Mouse (Mus musculus) adrenal gland, adult 2 months (tissue): ENCODE results near the gene Bri3. TPM values are rescaled to one million over a fixed set of nuclear protein-coding genes. Genes with fewer than 3 reads are reported as not detected.
"Not testable (repeated sequence)": the region's sequence is repeated elsewhere in the genome, so short reads cannot be mapped to it uniquely, and the experiment has no call there.

ENCODE experiments used
- DNase-seq: peaks from one replicate; pipeline ENCODE4 v3.0.0; 2021
- polyA plus RNA-seq: library from polyadenylated mRNA; depleted of rRNA; stranded (reverse); fragments of >200 nt; gene quantifications from 2 replicates; pipeline ENCODE4 v1.2.3, GENCODE M21; 2012
- total RNA-seq, 2 experiments: library from RNA; stranded (reverse); gene quantifications; 2 replicates each; pipeline ENCODE4 v1.2.3; 2021

Gene Bri3
- total and polyA plus RNA-seq, 3 experiments = 127 to 248 (median 127) TPM

DNA sequence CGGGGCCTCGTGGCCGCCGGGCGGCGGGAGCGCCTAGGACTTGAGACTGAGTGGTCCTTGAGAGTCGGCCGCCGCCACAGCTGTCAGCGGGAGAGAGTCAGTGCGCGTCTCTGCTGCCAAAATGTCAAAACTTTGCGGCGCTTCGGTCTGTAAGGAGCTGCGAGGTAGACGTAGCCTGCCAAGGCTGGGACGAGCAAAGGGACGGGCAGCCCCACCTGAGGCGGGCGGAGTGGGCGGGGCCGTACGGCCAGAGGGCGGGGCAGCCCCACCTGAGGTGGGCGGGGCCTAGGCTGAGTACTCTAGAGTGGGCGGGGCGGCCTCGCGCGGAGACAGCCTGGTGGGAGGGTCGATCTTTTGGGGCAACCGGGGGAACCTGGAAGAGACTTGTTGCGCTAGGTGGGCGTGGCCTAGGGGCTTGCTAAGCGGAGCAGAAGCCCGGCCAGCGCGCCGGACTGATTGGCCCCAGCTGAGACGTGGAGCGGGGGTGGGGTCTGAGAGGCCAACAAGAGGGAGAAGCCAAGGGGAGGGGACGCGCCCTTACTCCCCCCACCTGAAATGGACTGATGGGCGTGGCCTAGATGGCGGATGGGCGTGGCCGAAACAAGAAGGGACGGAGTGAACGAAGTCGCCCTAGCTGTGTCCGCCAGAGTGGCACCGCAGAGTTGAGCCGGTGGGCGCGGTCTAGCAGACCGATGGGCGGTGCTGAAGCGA lies 113.8 kb downstream of the Bri3 start, which contains the start of gene Baiap2l1:
Baiap2l1 (minus strand) TSS at position 232 of the 711 bp plus-strand sequence.
- DNase-seq = peak; percentile 96

DNA sequence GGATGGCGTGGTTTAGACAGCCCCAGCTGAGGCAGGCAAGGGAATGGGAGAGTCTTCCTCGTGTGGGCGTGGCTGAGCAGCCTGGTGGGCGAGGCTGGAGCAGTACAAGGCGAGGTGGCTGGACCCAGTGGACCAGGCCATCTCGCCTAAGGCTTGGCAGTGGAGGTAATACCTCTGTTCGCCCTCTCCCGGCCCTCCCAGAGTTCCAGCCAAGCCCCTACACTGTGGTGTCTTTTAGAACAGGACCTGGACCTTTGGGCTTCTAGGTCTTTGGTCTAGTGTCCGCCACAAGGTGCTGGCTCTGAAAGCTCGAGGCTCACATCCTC lies 114.3 kb downstream of the Bri3 start:
- DNase-seq = no peak

DNA sequence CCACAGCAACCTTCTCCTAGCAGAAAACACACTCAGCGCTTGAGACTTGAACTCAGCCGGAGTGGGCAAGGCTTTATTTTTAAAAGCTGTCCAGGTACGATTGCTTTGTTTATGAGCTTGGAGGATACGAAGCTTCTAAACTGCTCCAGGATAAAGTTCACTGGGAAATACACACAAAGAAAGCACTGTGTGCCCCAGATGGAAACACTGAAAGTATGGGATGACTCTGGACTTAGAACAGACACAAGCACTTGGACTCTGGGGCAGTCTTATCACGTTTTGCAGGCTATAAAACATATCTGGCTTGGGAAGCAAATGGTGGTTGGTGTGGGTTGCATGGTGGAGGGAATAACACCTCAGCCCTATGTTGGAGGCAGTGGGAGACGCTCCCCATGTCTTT lies 115.6 kb downstream of the Bri3 start:
- DNase-seq = no peak

DNA sequence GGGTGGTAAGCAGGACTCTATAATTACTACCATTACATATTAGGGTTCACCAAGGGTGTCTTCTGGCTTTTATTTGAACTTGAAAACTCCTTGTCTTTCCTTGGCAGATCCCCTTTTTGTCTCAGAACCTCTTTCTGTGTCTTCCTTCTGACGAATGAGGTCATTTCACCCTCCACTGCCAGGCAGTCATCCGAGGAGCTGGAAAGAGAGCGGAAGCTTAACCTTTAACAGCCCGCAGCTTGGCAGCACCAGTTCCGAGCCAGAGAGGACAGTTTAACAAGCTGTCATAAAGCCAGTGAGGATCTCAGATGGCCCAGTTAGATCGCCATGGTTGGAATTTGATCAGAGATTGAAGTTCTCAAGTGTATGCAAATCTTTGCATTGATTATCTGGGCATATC lies 116.1 kb downstream of the Bri3 start:
- DNase-seq = peak; percentile 44

DNA sequence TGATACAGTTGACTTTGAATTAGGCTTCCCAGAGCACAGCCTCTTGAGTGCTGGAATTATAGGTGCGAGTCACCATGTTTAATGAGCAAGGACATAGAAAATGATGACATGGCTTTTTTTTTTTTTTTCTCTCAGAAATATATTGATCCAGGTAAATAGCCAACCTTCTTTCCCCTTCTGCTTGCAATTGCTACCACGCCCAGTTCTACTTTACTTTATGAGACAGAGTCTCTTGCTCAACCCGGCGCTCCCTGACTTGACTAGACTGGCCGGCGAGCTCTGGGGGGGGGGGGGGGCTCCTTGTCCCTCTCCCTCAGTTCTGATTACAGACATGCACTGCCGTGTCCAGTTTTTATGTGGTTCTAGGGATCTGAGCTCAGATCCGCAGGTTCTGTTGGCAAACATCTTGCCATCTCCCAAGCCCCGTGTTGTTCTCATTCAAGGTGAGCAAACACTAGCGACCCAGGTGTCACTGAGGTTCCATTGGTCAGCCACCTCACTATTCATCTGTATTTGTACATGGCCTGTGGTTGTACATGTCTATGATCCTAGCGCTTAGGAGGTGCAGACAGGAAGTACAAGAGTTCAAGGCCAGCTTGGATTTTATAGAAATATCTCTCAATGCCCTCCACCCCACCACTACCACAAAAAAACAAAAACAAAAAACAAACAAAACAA lies 120.6 kb downstream of the Bri3 start:
- no peak for DNase-seq

DNA sequence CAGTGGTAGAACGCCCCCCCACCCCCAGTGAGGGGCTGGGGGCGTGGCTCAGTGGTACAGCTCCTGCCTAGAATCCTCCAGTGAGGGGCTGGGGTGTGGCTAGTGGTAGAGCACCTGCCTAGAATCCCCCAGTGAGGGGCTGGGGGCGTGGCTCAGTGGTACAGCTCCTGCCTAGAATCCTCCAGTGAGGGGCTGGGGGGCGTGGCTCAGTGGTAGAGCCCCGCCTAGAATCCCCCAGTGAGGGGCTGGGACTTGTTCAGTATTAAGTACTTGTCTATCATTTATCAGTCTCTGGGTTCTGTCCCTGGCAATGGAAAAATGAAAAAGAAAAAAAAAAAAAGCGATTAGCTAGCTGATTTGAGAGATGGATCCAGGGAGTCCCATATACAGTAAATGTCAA lies 122.3 kb downstream of the Bri3 start:
- not testable (repeated sequence) for DNase-seq

DNA sequence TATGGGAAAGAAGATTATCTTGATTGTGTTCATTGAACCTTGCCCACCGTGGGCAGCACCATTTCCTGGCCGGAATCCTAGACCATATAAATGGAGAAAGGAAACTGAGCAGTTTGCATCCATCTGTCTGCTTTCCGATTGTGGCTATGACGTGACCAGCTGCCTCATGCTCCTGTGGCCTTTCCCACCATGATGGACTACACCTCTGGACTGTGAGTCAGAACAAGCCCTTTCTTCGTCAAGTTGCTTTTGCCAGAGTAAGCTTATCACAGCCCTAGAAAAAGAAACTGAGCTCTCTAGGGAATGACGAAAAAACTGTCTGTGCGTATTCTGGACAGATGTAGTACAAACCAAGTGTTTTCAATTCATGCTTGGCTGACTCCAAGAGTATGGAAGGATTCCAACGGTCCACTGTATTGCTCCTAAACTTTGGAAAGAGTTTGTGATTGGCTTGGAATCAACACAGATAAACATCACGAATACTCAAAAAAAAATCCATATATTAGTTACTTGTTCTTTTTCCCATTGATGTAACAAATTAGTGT lies 124.5 kb downstream of the Bri3 start:
- DNase-seq = no peak

DNA sequence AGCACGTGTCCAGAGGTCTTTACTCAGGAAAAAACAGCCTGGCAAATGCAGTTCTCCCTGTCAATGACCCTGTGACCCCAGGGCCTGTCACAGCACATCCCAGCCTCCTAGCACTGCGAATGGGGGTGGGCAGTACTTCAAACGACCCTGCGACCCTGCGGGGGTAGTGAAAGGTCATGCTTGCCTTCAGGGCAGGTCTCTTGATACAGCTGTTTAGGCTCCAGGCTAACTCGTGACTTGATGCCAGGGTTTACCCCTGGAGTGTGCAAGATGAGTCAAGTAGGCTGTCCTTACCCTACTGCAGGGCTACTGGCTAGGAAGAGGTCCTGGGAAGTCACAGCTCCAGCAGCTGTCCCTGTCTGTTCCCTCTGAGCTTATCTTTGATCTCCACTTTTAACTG lies 126.7 kb downstream of the Bri3 start:
- peak; percentile 54 for DNase-seq

DNA sequence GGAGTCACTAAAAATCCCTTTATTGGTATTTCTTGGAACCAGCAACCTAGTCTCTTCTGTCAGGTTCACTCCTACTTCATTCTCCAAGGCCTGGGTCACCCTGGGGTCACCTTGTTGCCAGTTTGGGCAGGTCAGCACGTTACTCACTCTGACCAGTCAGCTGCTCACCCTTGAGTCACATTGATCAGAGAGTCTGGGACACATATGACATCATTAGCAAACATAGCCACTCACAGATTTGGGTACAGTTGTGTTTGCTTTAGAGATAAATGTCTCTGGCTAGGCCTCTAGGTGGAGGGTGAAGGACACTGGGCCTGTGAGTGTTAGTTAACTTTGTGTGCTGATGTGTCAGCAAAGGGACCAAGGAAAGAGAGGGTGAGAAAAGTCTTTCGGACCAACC lies 127.9 kb downstream of the Bri3 start:
- DNase-seq = peak; percentile 84

DNA sequence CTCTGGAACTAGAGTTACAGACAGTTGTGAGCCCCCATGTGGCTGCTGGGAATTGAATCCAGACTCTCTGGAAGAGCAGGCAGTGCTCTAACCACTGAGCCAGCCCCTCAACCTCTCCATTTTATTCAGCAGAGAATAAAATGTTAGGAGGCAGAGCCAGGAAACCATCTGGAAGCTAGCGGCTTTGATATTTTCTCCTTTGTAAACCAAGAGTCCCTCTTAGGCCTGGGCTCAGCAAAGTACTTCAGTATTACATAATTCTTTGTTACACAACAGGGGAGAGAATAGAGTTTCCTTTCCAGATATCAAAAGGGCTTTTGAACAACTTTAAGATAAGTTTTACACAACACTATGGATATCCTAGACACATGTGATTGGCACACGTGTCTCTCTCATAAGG lies 128.6 kb downstream of the Bri3 start:
- no peak for DNase-seq

DNA sequence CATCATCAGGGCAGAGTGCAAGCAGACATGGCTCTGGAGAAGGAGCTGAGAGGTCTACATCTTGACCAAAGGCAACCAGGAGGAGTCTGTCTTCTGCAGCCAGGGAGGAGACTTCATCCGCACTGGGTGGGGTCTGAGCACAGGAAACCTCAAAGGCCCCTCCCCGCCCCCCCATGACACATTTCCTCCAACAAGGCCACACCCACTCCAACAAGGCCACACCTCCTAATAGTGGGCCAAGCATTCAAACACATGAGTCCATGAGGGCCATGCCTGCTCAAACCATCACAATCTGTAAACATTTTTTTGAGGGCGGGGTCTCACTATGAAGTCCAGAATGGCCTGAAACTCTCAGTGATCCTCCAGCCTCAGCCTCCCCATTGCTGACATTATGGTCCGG lies 135.2 kb downstream of the Bri3 start:
- DNase-seq = no peak

DNA sequence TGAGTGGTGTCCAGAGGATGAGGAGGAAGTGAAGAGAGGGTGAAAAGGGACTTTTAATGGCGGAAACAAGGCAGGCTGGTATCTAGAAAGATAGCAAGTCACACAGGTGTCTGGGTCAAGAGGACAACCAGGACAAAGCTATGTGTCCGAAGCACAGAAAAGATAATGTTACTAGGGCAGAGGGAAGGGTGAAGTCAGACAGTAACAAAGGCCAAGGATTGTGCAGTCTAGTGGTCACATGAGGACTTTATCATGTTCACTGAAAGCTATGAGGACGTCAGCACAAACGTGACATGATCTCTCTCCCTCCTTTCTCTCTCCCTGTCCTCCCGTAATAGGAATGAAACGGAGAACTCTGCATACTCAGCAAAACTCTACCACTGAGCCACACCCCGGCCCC lies 136.5 kb downstream of the Bri3 start:
- no peak for DNase-seq

DNA sequence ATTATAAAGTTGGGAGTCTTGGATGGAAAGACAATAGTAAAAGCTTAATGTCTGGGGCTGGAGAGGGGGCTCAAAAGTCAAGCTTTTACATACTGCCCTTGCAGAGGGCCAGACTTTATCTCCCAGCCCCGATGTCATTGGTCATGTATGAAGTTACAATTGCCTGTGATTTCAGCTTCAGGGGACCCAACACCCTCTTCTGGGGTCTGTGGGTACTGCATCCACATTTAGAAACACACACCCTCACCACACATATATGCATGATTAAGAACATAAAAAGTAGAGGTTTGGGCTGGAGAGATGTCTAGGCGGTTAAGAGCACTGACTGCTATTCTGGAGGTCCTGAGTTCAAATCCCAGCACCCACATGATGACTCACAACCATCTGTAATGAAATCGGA lies 137.5 kb downstream of the Bri3 start:
- DNase-seq = no peak

DNA sequence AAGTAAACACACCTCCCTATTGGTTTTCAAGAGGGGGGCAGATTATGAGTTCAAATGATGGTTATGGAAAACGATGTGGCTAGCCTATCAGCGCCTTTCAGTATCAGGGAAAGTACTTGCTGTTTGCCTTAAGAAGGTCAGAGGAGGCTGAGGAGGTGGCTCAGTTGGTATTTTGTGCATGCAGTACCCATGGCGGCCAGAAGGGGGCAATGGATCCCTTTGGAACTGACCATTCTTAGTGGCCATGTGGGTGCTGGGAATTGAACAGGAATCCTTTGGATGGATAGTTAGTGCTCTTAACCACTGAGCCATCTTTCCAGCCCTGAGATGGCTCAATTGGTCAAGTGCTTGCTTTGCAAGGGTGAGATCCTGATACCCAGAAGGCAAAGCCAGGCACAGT lies 139.7 kb downstream of the Bri3 start:
- DNase-seq = no peak

DNA sequence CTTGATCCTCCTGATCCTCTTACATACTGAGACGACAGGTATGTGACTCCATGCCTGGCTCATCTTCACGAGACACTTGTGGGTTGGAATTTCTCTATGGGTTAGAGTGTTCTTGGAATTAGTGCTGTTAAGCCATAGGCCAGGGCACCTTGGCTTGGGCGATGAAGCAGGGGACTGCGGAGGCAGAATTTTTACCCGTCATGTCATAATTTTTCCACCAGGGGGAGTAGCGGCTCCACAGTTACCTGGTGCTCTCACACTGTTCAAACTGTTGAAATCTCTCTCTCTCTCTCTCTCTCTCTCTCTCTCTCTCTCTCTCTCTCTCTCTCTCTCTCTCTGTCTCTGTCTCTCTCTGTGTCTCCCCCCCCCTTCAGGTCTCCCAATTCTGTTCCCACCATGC lies 143.6 kb downstream of the Bri3 start:
- peak; percentile 60 for DNase-seq

DNA sequence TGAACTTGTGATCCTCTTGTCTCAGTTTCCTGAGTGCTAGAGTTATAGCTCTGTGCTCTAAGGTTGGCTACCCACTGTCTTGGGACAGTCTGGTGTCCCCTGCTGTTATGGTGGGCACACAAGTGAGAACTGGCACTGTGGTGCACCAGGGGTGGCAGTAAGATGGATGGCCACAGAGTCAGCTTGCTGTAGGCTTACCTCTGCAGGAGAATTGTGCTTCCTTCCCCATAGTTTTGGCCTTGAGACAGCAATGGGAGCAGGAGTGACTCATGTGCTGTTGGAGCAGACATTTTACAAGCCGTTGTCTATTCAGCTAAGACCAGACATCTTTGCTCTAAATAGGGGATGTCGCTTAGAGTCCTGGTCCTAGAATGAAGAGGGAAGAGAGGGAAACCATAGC lies 149.9 kb downstream of the Bri3 start:
- peak; percentile 67 for DNase-seq

DNA sequence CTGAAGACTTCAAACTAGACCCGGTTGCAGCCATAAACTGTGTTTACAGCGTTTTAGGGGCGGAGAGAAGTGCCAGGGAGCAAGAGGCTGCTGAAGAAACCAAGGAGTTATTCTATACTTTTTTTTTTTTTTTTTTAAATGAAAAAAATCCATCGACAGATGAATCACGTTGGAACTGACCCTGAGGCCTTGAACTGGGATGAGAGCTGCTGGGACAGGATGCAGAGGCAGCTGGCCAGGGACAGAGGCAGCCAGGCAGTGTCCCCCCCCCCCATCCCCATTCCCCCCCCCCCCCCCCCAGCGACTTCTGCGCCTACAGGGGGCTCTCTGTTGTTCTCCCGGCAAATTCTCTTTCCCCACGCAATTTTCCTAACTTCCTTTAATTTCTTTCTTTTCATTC lies 153.3 kb downstream of the Bri3 start:
- DNase-seq = peak; percentile 40

DNA sequence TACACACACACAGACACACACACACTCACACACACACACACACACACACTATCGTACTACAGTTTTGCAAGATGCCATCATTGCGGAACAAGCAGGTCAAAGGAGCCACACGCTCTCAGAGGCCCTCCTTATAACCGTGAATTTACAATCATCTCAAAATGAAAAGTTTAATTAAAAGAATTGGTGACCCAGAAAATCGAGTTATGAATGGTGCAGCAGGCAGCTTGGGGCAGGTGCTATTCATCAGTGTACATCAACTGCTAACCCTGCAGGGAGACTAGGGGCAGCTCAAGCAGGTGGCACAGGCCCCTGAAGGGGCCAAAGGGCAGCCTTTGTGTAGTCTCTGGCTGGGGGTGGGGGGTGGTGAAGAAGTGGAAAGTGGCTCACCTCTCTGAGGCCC lies 156.6 kb downstream of the Bri3 start:
- no peak for DNase-seq

DNA sequence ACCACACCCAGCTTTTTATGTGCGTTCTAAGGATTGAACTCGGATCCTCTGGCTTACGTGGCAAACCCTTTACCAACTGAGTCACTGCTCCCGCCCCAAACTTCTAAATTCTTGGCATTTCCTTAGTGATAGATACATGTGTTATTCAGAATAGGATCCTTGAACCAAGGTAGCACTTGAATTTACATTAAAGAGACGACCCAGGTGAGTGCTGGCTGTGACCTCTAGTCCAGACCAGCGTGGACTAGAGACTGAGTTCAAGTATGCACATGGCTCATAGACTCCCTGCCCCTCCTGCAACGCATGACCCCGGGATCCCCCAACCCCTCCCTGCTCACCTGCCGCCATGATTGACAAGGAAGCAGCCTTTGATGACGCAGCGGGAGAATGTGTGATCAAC lies 162.0 kb downstream of the Bri3 start:
- DNase-seq = no peak

DNA sequence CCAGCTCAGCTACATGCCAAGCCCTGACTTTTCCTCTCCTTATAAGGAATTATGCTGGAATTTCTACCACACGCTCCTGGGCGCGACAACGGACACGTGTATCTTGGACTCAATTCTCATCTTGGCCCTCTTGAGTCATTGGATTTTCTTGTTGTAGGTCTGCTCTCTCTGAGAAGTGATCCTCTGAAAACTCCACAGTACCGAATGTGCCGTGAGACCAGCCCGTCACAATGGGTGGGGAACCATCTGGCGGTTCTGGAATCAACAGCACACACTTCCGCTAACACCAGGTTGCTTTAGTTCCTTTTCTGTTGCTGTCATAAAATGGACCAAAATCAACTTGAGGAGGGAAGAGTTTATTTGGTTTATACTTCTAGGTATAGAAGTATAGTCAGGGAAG lies 166.4 kb downstream of the Bri3 start:
- DNase-seq = no peak

DNA sequence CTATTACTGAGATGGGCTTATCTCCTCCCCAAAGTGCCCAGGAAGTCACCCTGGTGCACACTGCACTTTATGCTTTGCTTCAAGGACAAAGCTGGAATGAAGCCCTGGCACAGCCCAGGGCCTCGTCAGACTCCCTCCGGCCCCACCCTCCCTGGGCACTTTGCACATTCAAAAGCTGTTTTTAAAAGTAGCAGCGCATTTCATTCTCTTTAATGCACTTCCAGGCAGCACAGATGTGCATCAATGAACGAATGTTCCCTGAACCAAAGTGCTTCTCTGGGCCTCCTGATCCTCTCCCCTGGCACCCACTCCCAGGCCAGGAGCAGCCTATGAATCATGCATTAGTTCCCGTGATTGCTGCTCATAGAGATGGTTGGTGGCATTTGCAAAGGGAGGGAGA lies 167.5 kb downstream of the Bri3 start:
- DNase-seq = peak; percentile 82

DNA sequence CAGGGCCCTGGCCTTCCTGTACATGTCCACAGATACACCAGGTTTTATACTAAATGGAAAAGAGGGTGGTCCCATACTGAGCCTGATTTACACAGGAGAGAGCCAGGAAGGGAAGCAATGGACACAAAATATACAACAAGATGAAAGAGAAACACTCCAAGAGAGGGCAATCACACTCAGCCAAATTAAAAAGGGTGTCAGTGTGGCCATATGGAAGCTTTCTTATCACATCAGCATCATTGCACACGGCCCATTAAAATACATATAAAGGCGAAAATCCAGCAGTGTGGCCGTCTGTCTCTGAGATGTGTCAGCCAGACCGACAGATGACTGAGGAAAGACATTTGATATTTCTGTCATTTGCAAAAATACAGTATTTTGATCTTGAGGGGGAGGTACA lies 168.5 kb downstream of the Bri3 start:
- DNase-seq = no peak

DNA sequence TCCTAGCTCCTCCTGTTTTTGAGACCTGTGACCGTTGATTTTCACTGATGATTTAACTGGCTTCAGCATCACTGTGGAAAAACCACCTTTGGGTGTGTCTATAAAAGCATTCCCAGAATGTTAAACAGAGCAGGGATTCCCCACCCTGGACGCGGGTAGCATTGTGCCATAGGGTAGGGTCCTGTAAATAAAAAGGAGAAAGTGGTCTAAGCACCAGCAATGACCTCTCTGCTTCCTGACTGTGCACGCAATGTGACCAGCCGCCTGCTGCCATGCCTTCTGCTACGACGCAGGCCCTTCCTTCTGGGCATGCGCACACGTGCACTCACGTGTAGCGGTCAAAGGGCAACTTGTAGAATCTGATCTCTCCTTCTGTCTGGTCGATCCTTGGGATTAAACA lies 174.2 kb downstream of the Bri3 start:
- DNase-seq = no peak

DNA sequence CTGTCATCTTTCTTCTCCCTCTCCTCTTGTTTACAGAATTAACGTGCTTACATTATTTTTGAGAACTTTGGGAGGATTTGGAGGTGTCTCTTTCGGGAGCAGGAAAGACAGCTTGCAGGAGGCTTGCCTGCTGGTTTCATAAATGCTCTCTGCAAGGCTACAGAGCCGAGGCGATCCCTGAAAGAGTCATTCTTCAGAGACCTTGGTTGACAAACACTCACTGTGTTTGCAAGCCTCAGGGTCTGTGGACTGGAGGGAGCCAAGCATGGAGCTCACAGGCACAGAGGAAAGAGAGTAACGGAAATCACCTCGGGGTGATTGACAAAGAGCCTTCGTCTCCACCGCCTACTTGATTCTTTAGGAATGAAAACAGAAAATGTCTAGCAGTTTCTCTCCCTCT lies 175.8 kb downstream of the Bri3 start:
- DNase-seq = peak; percentile 56
